Mouse (Mus musculus): ENCODE results near the gene Il31ra.

GRCm38 (mm10) chr13:112529893-112530292 lies 64.3 kb downstream of the Il31ra start:
- peak; percentile 83 for TF ChIP-seq CTCF (IDR thresholded peaks at IDR 0.05; ENCODE audit: low read depth)
- no peak for TF ChIP-seq EP300 (IDR thresholded peaks at IDR 0.05; ENCODE audit: low read depth)

Data from heart, postnatal 0 days (tissue).